Mouse (Mus musculus): ENCODE measurements at regions not wholly inside any gene's neighbourhood (a gene's known extent, or its start where the extent isn't known, plus 50 kb on each side); places are given as distances from the start of the nearest gene placed in this dataset.

DNA sequence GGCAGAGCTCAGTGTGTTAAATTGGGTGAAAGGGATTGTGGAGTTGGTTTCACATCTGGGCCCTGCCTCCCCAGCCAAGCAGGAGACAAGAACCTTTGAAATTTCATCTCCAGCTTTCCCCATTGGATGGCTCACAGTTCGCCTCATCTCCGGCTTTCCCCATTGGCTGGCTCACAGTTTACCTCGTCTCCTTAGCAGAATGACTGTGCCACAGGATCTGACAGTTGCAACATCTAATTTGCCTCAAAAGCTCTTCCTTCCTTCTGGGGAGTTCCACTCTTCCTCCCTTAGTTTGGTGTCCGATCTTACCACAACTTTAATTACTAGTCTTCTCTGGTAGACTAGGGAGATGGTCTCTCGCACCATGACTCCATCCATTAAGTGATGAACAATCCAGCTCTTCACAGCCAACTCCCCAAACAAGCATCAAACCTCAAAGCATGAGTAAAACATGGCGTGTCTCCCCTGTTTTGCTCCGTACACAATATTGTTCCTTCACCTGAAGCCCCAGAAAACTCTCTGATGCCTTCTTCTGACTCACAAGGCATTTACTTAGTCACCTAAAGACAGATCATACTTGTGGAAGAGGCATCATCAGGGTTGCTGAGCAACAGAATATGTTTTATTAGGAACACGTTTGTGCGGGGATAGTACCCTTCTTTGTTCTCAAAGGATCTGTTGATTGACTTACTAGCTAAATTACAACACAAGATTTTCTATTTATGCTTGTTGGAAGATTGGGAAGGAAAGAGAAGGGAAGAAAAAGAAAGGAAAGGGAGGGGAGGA is 199.1 kb upstream of the Serp2 start:
- H3K4me1 ChIP-seq (ENCODE audit: control insufficient read depth, low read depth, low read length) = no peaks in the 10 kb centered on the region
- no peak for ATAC-seq (ENCODE audit: low read depth)
- WGBS (ENCODE audit: insufficient replicate concordance) = 55% methylated on average over 9 of the region's 9 CpGs
- no peak overlapping the region for H3K4me3 ChIP-seq (ENCODE audit: low read depth, low read length)
- H3K9ac ChIP-seq (ENCODE audit: low read depth, low read length) = no peak overlapping the region
- no peaks in the 10 kb centered on the region for H3K27me3 ChIP-seq (ENCODE audit: control insufficient read depth, insufficient read depth, low read depth, low read length)
- no peak overlapping the region for H3K27ac ChIP-seq (ENCODE audit: low read length)
- H3K9me3 ChIP-seq (replicated peaks; ENCODE audit: control insufficient read depth, low read length) = no peaks in the 10 kb centered on the region
- H3K4me2 ChIP-seq (ENCODE audit: low read depth, low read length) = no peak overlapping the region
- H3K36me3 ChIP-seq (ENCODE audit: control insufficient read depth, insufficient read depth) = no peaks in the 10 kb centered on the region

DNA sequence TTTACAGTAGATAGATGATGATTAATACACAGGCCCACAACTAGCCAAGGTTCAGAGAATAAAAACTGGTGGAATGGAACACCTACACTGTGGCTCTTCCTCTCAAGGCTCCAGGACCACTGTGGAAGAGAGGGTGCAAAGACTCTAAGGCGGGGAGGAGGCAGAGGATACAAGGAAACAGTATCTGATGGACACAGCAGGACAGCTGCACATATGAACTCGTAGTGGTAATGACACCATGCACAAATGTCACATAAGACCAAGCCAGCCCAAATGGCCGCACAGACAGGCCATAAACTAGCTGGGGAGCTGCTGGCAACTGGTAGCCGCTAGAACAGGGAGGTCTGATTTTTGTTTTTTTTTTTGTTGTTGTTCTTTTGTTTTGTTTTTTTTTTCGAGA is 197.0 kb upstream of the Serp2 start:
- Histone ChIP-seq H3K4me2 (ENCODE audit: low read depth, low read length) (no peak overlapping the region), H3K27ac (ENCODE audit: low read length) (no peak overlapping the region), H3K4me1 (ENCODE audit: control insufficient read depth, low read depth, low read length) (no peaks in the 10 kb centered on the region), H3K4me3 (ENCODE audit: low read depth, low read length) (no peak overlapping the region), H3K36me3 (ENCODE audit: control insufficient read depth, insufficient read depth) (no peaks in the 10 kb centered on the region), H3K9ac (ENCODE audit: low read depth, low read length) (no peak overlapping the region), H3K27me3 (ENCODE audit: control insufficient read depth, insufficient read depth, low read depth, low read length) (no peaks in the 10 kb centered on the region), H3K9me3 (replicated peaks; ENCODE audit: control insufficient read depth, low read length) (no peaks in the 10 kb centered on the region)
- WGBS (ENCODE audit: insufficient replicate concordance) = 69% methylated on average over 5 of the region's 5 CpGs
- ATAC-seq (ENCODE audit: low read depth) = no peak

DNA sequence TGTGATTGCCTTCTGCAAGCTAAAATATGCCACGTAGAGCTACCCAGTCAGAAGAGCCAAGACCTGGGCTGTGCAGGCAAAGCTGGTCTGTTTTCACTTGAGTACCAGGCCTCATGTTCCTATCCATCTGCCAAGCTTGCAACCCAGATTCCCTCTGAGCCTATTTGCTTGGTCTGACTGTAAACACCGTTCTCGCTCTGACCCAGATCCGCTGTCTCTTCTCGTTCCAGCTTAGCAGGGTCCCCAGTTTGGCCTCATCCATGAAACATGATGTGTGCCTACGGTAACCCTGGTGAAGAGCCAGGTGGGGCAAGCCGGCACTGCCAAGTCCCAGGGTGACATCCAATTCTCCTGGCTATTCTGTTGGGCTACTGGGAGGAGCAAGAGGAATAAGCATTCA is 192.5 kb upstream of the Serp2 start:
- 72% methylated on average over 7 of the region's 7 CpGs for whole genome bisulfite sequencing (ENCODE audit: insufficient replicate concordance)
- H3K4me2 ChIP-seq (ENCODE audit: low read depth, low read length) = no peak overlapping the region
- H3K9ac ChIP-seq (ENCODE audit: low read depth, low read length) = no peak overlapping the region
- no peak overlapping the region for H3K4me3 ChIP-seq (ENCODE audit: low read depth, low read length)
- ATAC-seq (ENCODE audit: low read depth) = no peak
- no peaks in the 10 kb centered on the region for H3K9me3 ChIP-seq (replicated peaks; ENCODE audit: control insufficient read depth, low read length)
- H3K4me1 ChIP-seq (ENCODE audit: control insufficient read depth, low read depth, low read length) = no peaks in the 10 kb centered on the region
- no peaks in the 10 kb centered on the region for H3K27me3 ChIP-seq (ENCODE audit: control insufficient read depth, insufficient read depth, low read depth, low read length)
- no peak overlapping the region for H3K27ac ChIP-seq (ENCODE audit: low read length)
- H3K36me3 ChIP-seq (ENCODE audit: control insufficient read depth, insufficient read depth) = no peaks in the 10 kb centered on the region

DNA sequence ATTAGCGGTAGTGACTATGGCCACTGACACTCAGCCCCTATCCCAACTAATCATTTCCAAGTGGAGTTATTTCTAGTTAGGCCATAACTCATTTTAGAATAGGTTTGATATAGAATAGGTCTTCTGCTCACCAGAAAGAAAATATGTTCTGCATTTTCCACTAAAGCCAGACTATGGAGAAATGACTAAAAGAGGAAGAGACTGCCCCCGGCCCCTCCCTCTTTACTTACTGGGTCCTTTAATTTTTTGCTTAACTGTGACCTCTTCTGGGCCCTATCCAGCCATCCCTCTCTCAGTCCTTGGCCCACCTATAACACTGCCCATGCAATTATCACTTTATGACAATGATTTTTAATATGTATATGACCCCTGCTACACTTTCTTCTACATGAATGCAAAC is 192.0 kb upstream of the Serp2 start:
- Histone ChIP-seq H3K9me3 (replicated peaks; ENCODE audit: control insufficient read depth, low read length) (no peaks in the 10 kb centered on the region), H3K4me3 (ENCODE audit: low read depth, low read length) (no peak overlapping the region), H3K27ac (ENCODE audit: low read length) (no peak overlapping the region), H3K9ac (ENCODE audit: low read depth, low read length) (no peak overlapping the region), H3K4me1 (ENCODE audit: control insufficient read depth, low read depth, low read length) (no peaks in the 10 kb centered on the region), H3K4me2 (ENCODE audit: low read depth, low read length) (no peak overlapping the region), H3K27me3 (ENCODE audit: control insufficient read depth, insufficient read depth, low read depth, low read length) (no peaks in the 10 kb centered on the region), H3K36me3 (ENCODE audit: control insufficient read depth, insufficient read depth) (no peaks in the 10 kb centered on the region)
- no peak for ATAC-seq (ENCODE audit: low read depth)
- 56% methylated on average over 2 of the region's 2 CpGs for WGBS (ENCODE audit: insufficient replicate concordance)

DNA sequence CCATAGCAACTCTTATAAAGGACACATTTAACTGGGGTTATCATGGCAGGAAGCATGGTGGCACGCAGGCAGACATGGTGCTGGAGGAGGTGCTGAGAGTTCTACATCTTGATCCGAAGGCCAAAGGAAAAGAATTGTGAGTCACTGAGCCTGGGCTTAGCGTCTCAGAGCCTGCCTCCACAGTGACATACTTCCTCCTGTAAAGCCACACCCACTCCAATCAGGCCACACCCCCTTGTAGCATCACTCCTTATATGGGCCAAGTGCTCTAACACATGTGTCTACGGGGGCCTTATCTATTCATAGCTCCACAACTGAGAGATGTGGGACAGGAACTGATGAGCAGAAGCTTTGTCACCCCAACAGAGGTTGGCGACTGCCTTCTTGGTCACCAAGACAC is 191.1 kb upstream of the Serp2 start:
- H3K36me3 ChIP-seq (ENCODE audit: control insufficient read depth, insufficient read depth) = no peaks in the 10 kb centered on the region
- H3K9me3 ChIP-seq (replicated peaks; ENCODE audit: control insufficient read depth, low read length) = no peaks in the 10 kb centered on the region
- H3K27ac ChIP-seq (ENCODE audit: low read length) = no peak overlapping the region
- no peaks in the 10 kb centered on the region for H3K27me3 ChIP-seq (ENCODE audit: control insufficient read depth, insufficient read depth, low read depth, low read length)
- H3K9ac ChIP-seq (ENCODE audit: low read depth, low read length) = no peak overlapping the region
- H3K4me3 ChIP-seq (ENCODE audit: low read depth, low read length) = no peak overlapping the region
- no peaks in the 10 kb centered on the region for H3K4me1 ChIP-seq (ENCODE audit: control insufficient read depth, low read depth, low read length)
- no peak overlapping the region for H3K4me2 ChIP-seq (ENCODE audit: low read depth, low read length)
- ATAC-seq (ENCODE audit: low read depth) = no peak
- 67% methylated on average over 5 of the region's 5 CpGs for WGBS (ENCODE audit: insufficient replicate concordance)

DNA sequence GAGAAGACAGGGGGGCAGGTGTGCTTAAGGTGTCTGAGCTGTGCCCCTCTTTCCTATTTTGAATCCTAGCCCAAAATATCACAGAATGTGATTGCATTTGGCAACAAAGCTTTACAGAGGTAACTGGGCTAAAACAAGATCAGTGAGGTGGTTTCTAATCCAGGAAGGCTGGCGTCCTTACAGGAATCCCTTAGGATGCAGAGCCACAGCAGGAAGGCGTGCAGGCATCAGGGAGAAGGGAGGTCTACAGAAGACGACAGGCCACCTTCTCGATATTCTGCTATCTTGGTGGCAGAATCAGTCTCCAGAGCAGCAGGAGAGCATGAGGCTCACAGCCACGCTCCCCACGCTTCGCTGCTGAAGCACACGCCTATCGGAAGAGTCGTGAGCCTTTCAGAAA is 189.6 kb upstream of the Serp2 start:
- Histone ChIP-seq H3K9me3 (replicated peaks; ENCODE audit: control insufficient read depth, low read length) (no peaks in the 10 kb centered on the region), H3K4me2 (ENCODE audit: low read depth, low read length) (no peak overlapping the region), H3K4me3 (ENCODE audit: low read depth, low read length) (no peak overlapping the region), H3K4me1 (ENCODE audit: control insufficient read depth, low read depth, low read length) (no peaks in the 10 kb centered on the region), H3K27ac (ENCODE audit: low read length) (no peak overlapping the region), H3K36me3 (ENCODE audit: control insufficient read depth, insufficient read depth) (no peaks in the 10 kb centered on the region), H3K9ac (ENCODE audit: low read depth, low read length) (no peak overlapping the region), H3K27me3 (ENCODE audit: control insufficient read depth, insufficient read depth, low read depth, low read length) (no peaks in the 10 kb centered on the region)
- 72% methylated on average over 10 of the region's 10 CpGs for WGBS (ENCODE audit: insufficient replicate concordance)
- ATAC-seq (ENCODE audit: low read depth) = no peak

DNA sequence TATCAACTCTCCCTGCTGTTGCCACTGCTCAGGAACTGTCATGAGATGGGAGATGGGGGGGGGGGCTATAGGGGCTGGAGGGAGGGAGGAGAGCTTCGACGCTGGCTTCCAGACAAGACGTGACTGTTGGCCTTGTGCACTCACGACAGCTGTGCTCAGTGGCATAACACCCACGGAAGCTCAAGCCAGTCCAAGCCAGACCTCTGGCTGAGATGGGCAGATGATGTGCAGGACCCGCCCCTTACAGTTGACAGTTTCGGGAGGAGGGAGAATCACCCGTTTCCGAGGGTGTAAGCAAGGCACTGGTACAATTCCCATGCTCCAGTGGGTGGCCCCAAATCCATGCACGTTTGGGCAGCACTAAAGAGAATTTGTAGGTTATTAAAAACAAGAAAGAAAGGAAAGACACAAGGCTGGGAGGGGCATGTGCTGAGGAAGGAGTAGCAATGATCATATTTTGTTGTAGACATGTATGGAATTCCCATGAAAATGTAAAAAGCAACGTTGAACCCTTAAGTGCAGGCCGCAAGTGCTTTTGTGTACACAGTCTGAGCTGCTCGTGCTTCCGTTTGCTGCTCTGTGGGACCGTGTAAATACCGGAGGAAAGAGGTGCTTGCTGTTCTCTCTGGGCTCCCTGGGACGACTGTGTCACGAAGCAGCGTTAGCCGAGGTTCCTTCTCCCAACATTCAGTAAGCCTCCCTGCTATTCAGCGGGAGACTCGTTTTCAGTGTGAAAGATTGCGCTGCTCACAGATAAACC is 188.2 kb upstream of the Serp2 start:
- Histone ChIP-seq H3K9me3 (replicated peaks; ENCODE audit: control insufficient read depth, low read length) (no peaks in the 10 kb centered on the region), H3K9ac (ENCODE audit: low read depth, low read length) (no peak overlapping the region), H3K27me3 (ENCODE audit: control insufficient read depth, insufficient read depth, low read depth, low read length) (no peaks in the 10 kb centered on the region), H3K4me2 (ENCODE audit: low read depth, low read length) (no peak overlapping the region), H3K4me3 (ENCODE audit: low read depth, low read length) (no peak overlapping the region), H3K36me3 (ENCODE audit: control insufficient read depth, insufficient read depth) (no peaks in the 10 kb centered on the region), H3K4me1 (ENCODE audit: control insufficient read depth, low read depth, low read length) (no peaks in the 10 kb centered on the region), H3K27ac (ENCODE audit: low read length) (0 out of 2 replicates have a peak overlapping the region, but pooled peaks have one; percentile 17)
- ATAC-seq (ENCODE audit: low read depth) = peak; percentile 79
- 65% methylated on average over 23 of the region's 23 CpGs for WGBS (ENCODE audit: insufficient replicate concordance)

DNA sequence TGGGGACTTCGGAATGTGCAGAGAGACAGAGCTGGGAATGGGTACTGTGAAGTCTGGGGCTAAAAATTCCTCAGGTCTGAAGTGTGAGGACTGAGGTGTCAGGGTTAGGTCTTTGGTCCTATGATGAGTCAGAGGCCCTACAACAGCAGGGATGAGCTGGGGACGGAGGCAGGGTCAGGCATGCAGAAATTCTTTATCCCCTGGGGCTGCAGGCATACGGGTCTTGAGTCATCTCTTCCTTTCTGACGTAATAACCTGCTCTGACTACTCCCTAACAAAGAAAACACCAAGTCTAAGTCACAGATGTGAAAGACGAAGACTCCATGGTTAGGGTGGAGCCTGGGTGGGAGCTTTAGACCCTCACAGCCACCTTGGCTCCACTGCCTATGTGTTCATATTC is 185.6 kb upstream of the Serp2 start:
- no peak for ATAC-seq (ENCODE audit: low read depth)
- 55% methylated on average over 5 of the region's 5 CpGs for WGBS (ENCODE audit: insufficient replicate concordance)
- no peak overlapping the region for H3K9ac ChIP-seq (ENCODE audit: low read depth, low read length)
- H3K4me1 ChIP-seq (ENCODE audit: control insufficient read depth, low read depth, low read length) = no peaks in the 10 kb centered on the region
- no peak overlapping the region for H3K4me3 ChIP-seq (ENCODE audit: low read depth, low read length)
- H3K27ac ChIP-seq (ENCODE audit: low read length) = no peak overlapping the region
- no peak overlapping the region for H3K4me2 ChIP-seq (ENCODE audit: low read depth, low read length)
- no peaks in the 10 kb centered on the region for H3K27me3 ChIP-seq (ENCODE audit: control insufficient read depth, insufficient read depth, low read depth, low read length)
- no peaks in the 10 kb centered on the region for H3K9me3 ChIP-seq (replicated peaks; ENCODE audit: control insufficient read depth, low read length)
- H3K36me3 ChIP-seq (ENCODE audit: control insufficient read depth, insufficient read depth) = no peaks in the 10 kb centered on the region

Measured in liver, embryonic 16.5 days (tissue).